Mouse (Mus musculus): ENCODE measurements around the gene Cd40. TPM values are rescaled to one million over a fixed set of nuclear protein-coding genes. Genes with fewer than 3 reads are reported as not detected.

Cd40 gene
- polyA plus RNA-seq (2014; fragmentation: Nextera tagmentation; extraction: Ambion mirVana) = 9.6 and 9.7 TPM in 2 replicates

DNA sequence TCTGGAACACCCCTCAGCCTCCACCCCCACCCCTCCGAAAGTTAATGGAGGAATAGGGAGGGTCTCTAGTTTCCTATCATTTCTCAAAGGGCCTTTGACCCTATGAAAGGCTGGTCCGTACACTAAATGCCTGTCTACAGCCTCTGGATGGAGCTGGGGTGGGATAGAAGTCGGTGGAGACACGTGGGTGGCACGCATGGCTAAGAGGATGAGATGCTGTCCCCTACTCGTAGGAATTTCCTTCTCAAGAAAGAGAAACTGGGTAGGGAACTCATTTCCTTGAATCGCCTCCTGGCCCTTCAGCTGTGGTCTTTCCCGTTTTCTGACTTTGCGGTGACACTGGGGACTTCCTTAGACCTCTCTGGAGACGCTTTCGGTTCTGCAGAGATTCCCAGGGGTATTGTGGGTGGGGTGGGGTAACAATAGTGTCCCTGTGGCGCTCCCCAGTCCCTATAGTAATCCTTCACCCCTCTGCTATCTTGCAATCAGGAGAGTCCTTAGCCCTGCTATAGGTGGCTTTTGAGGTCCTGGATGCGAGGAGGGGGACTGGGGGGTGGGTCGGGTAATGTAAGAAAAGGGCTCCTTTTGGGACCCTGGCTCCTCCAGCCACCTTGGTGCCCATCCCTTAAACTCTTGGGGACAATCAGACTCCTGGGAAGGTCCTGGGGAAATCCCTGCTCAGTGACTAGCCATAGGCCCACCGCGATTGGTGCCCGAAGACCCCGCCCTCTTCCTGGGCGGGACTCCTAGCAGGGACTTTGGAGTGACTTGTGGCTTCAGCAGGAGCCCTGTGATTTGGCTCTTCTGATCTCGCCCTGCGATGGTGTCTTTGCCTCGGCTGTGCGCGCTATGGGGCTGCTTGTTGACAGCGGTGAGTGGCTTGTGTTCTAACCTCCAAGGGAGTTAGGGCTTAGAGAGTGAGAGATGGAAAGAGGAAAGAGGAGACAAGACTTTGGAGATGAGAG, at the start of gene Cd40:
Cd40 (plus strand) TSS at position 740 of the 965 bp plus-strand sequence.
- Histone ChIP-seq H3K9ac (ENCODE audit: low read depth, low read length) (peak within 1 kb of the TSS; percentile 34), H3K4me3 (ENCODE audit: low read depth, low read length) (peak within 1 kb of the TSS; percentile 47), H3K9me3 (replicated peaks; ENCODE audit: control insufficient read depth, low read length) (no peaks in the 10 kb centered on the region), H3K27me3 (ENCODE audit: control insufficient read depth, insufficient read depth, low read length) (peaks cover 7% of the 10 kb centered on the region; the same call in 1 of the 2 replicates), H3K27ac (ENCODE audit: low read depth, low read length) (0 out of 2 replicates have a peak within 1 kb of the TSS, but pooled peaks have one; percentile 1), H3K36me3 (ENCODE audit: control insufficient read depth, insufficient read depth, low read length) (no peaks in the 10 kb centered on the region), H3K4me1 (ENCODE audit: control insufficient read depth, insufficient read depth, low read length) (peaks cover 12% of the 10 kb centered on the region; the same call in 1 of the 2 replicates), H3K4me2 (peak within 1 kb of the TSS; percentile 63)
- WGBS (ENCODE audit: insufficient replicate concordance) = 12% methylated on average over 25 of the region's 25 CpGs
- ATAC-seq (replicated peaks; ENCODE audit: insufficient number of reproducible peaks, low FRiP score, low TSS enrichment) = peak; percentile 76; the same call in 1 of the 2 replicates

GRCm38 (mm10) chr2:165006813-165007212, 48.6 kb upstream of the Cd40 start:
- Histone ChIP-seq H3K9ac (ENCODE audit: low read depth, low read length) (no peak overlapping the region), H3K9me3 (replicated peaks; ENCODE audit: control insufficient read depth, low read length) (no peaks in the 10 kb centered on the region), H3K4me1 (ENCODE audit: control insufficient read depth, insufficient read depth, low read length) (no peaks in the 10 kb centered on the region), H3K4me3 (ENCODE audit: low read depth, low read length) (no peak overlapping the region), H3K36me3 (ENCODE audit: control insufficient read depth, insufficient read depth, low read length) (peaks cover 73% of the 10 kb centered on the region), H3K27me3 (ENCODE audit: control insufficient read depth, insufficient read depth, low read length) (no peaks in the 10 kb centered on the region), H3K27ac (ENCODE audit: low read depth, low read length) (no peak overlapping the region), H3K4me2 (no peak overlapping the region)
- 89% methylated on average over 4 of the region's 4 CpGs for WGBS (ENCODE audit: insufficient replicate concordance)
- no peak for ATAC-seq (replicated peaks; ENCODE audit: insufficient number of reproducible peaks, low FRiP score, low TSS enrichment)

- Histone ChIP-seq H3K4me3 (ENCODE audit: low read depth, low read length) (no peak overlapping the region), H3K27me3 (ENCODE audit: control insufficient read depth, insufficient read depth, low read length) (no peaks in the 10 kb centered on the region), H3K4me2 (no peak overlapping the region), H3K4me1 (ENCODE audit: control insufficient read depth, insufficient read depth, low read length) (no peaks in the 10 kb centered on the region), H3K9ac (ENCODE audit: low read depth, low read length) (no peak overlapping the region), H3K27ac (ENCODE audit: low read depth, low read length) (no peak overlapping the region), H3K36me3 (ENCODE audit: control insufficient read depth, insufficient read depth, low read length) (peaks cover 67% of the 10 kb centered on the region), H3K9me3 (replicated peaks; ENCODE audit: control insufficient read depth, low read length) (no peaks in the 10 kb centered on the region)
- no peak for ATAC-seq (replicated peaks; ENCODE audit: insufficient number of reproducible peaks, low FRiP score, low TSS enrichment)
- 93% methylated on average over 1 of the region's 1 CpGs for whole genome bisulfite sequencing (ENCODE audit: insufficient replicate concordance)
Observed at GRCm38 (mm10) chr2:165007986-165008385, 47.4 kb upstream of the Cd40 start.

DNA sequence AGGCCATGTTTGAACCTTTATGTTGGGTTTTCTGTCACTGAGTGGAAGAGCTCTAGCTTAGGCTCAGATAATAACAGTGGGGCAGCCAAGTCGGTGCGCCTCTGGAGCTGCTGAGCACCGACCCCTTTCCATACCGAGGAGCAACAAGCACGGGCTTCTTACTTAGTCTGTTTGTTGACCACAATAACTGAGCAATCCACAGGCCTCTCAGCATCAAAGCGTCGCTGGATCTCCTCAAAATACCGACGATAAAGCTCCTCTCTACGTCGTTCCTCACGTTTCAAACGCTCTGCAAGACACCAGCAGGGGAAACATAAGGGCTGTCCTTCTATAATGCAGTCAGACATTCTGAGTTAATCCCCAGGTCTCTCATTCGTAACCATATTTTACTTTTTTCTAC, 46.3 kb upstream of the Cd40 start:
- H3K27ac ChIP-seq (ENCODE audit: low read depth, low read length) = no peak overlapping the region
- H3K4me3 ChIP-seq (ENCODE audit: low read depth, low read length) = no peak overlapping the region
- no peak for ATAC-seq (replicated peaks; ENCODE audit: insufficient number of reproducible peaks, low FRiP score, low TSS enrichment)
- H3K27me3 ChIP-seq (ENCODE audit: control insufficient read depth, insufficient read depth, low read length) = no peaks in the 10 kb centered on the region
- 95% methylated on average over 14 of the region's 14 CpGs for WGBS (ENCODE audit: insufficient replicate concordance)
- H3K9ac ChIP-seq (ENCODE audit: low read depth, low read length) = no peak overlapping the region
- H3K36me3 ChIP-seq (ENCODE audit: control insufficient read depth, insufficient read depth, low read length) = peaks cover 57% of the 10 kb centered on the region
- H3K4me2 ChIP-seq = no peak overlapping the region
- H3K9me3 ChIP-seq (replicated peaks; ENCODE audit: control insufficient read depth, low read length) = no peaks in the 10 kb centered on the region
- H3K4me1 ChIP-seq (ENCODE audit: control insufficient read depth, insufficient read depth, low read length) = no peaks in the 10 kb centered on the region

- Histone ChIP-seq H3K27ac (ENCODE audit: low read depth, low read length) (no peak overlapping the region), H3K4me1 (ENCODE audit: control insufficient read depth, insufficient read depth, low read length) (no peaks in the 10 kb centered on the region), H3K9me3 (replicated peaks; ENCODE audit: control insufficient read depth, low read length) (no peaks in the 10 kb centered on the region), H3K4me2 (no peak overlapping the region), H3K36me3 (ENCODE audit: control insufficient read depth, insufficient read depth, low read length) (peaks cover 53% of the 10 kb centered on the region), H3K4me3 (ENCODE audit: low read depth, low read length) (no peak overlapping the region), H3K9ac (ENCODE audit: low read depth, low read length) (no peak overlapping the region), H3K27me3 (ENCODE audit: control insufficient read depth, insufficient read depth, low read length) (no peaks in the 10 kb centered on the region)
- ATAC-seq (replicated peaks; ENCODE audit: insufficient number of reproducible peaks, low FRiP score, low TSS enrichment) = no peak
- WGBS (ENCODE audit: insufficient replicate concordance) = 92% methylated on average over 2 of the region's 2 CpGs
Observed at GRCm38 (mm10) chr2:165009581-165009980, 45.8 kb upstream of the Cd40 start.

GRCm38 (mm10) chr2:165010351-165010750, 45.1 kb upstream of the Cd40 start:
- no peak overlapping the region for H3K4me2 ChIP-seq
- ATAC-seq (replicated peaks; ENCODE audit: insufficient number of reproducible peaks, low FRiP score, low TSS enrichment) = no peak
- H3K9me3 ChIP-seq (replicated peaks; ENCODE audit: control insufficient read depth, low read length) = no peaks in the 10 kb centered on the region
- 77% methylated on average over 10 of the region's 10 CpGs for WGBS (ENCODE audit: insufficient replicate concordance)
- no peaks in the 10 kb centered on the region for H3K4me1 ChIP-seq (ENCODE audit: control insufficient read depth, insufficient read depth, low read length)
- H3K36me3 ChIP-seq (ENCODE audit: control insufficient read depth, insufficient read depth, low read length) = peaks cover 51% of the 10 kb centered on the region
- no peak overlapping the region for H3K4me3 ChIP-seq (ENCODE audit: low read depth, low read length)
- no peak overlapping the region for H3K27ac ChIP-seq (ENCODE audit: low read depth, low read length)
- H3K9ac ChIP-seq (ENCODE audit: low read depth, low read length) = no peak overlapping the region
- H3K27me3 ChIP-seq (ENCODE audit: control insufficient read depth, insufficient read depth, low read length) = no peaks in the 10 kb centered on the region

GRCm38 (mm10) chr2:165014935-165015334, 40.5 kb upstream of the Cd40 start:
- Histone ChIP-seq H3K27ac (ENCODE audit: low read depth, low read length) (no peak overlapping the region), H3K36me3 (ENCODE audit: control insufficient read depth, insufficient read depth, low read length) (peaks cover 18% of the 10 kb centered on the region), H3K9me3 (replicated peaks; ENCODE audit: control insufficient read depth, low read length) (no peaks in the 10 kb centered on the region), H3K4me1 (ENCODE audit: control insufficient read depth, insufficient read depth, low read length) (no peaks in the 10 kb centered on the region), H3K4me3 (ENCODE audit: low read depth, low read length) (no peak overlapping the region), H3K27me3 (ENCODE audit: control insufficient read depth, insufficient read depth, low read length) (no peaks in the 10 kb centered on the region), H3K9ac (ENCODE audit: low read depth, low read length) (no peak overlapping the region), H3K4me2 (no peak overlapping the region)
- WGBS (ENCODE audit: insufficient replicate concordance) = 92% methylated on average over 5 of the region's 5 CpGs
- ATAC-seq (replicated peaks; ENCODE audit: insufficient number of reproducible peaks, low FRiP score, low TSS enrichment) = no peak

DNA sequence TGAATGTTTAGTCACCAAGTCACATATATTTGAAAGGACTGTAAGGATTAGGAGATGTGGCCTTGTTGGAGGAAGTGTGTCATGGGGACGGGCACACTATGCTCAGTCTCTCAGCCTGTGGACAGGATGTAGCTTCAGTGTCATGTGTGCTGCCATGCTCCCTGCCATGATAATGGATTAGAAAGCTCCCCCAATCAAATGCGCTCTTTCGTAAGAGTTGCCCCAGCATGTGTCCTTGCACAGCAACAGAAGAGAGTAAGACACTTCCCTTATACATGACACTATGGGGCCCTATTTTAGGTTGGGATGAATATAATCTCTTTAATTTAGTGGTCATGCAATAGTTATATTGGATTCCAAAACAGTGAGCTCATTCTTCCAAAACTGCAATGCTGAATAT, 34.9 kb upstream of the Cd40 start:
- Histone ChIP-seq H3K9me3 (replicated peaks; ENCODE audit: control insufficient read depth, low read length) (no peaks in the 10 kb centered on the region), H3K4me3 (ENCODE audit: low read depth, low read length) (no peak overlapping the region), H3K4me1 (ENCODE audit: control insufficient read depth, insufficient read depth, low read length) (no peaks in the 10 kb centered on the region), H3K27ac (ENCODE audit: low read depth, low read length) (no peak overlapping the region), H3K4me2 (no peak overlapping the region), H3K27me3 (ENCODE audit: control insufficient read depth, insufficient read depth, low read length) (no peaks in the 10 kb centered on the region), H3K36me3 (ENCODE audit: control insufficient read depth, insufficient read depth, low read length) (no peaks in the 10 kb centered on the region), H3K9ac (ENCODE audit: low read depth, low read length) (no peak overlapping the region)
- 88% methylated on average over 3 of the region's 3 CpGs for WGBS (ENCODE audit: insufficient replicate concordance)
- ATAC-seq (replicated peaks; ENCODE audit: insufficient number of reproducible peaks, low FRiP score, low TSS enrichment) = no peak

All from heart, embryonic 11.5 days (tissue).